Mouse (Mus musculus) layer of hippocampus, adult 2 months (tissue): ENCODE measurements around the gene Rxra. TPM values are rescaled to one million over a fixed set of nuclear protein-coding genes. Genes with fewer than 3 reads are reported as not detected.

Experiments used
- DNase-seq, 2 experiments: peaks; one replicate each; pipeline ENCODE4 v3.0.0; 2022; ENCODE audit warnings: low spot score in 2 of 2
- H3K27ac ChIP-seq: fragments of 200-600 bp; 2 replicates; pipeline ENCODE4 v1.8.1; 2022
- H3K4me3 ChIP-seq: fragments of 200-600 bp; 2 replicates; pipeline ENCODE4 v1.8.1; 2022; ENCODE audit warnings: mild to moderate bottlenecking
- CTCF ChIP-seq: fragments of 200-600 bp; conservative IDR thresholded peaks from 2 replicates; pipeline ENCODE4 v1.8.1; 2022; ENCODE audit warnings: antibody characterized with exemption, mild to moderate bottlenecking, moderate library complexity
- total RNA-seq, 2 experiments: library from RNA; stranded (reverse); gene quantifications; 2 replicates each; pipeline ENCODE4 v1.2.3; 2021

Gene Rxra
- total RNA-seq, 2 experiments from 2014 or later: 26.9 to 29.5 TPM

GRCm38 (mm10) chr2:27755986-27756641 is 79.9 kb downstream of the Rxra start:
- Histone ChIP-seq H3K27ac (no peak overlapping the region; the same call in 1 of the 2 replicates), H3K4me3 (no peak overlapping the region)
- no peak for DNase-seq
- no peak for TF ChIP-seq CTCF

- H3K4me3 ChIP-seq: peak overlapping the region; percentile 28; the same call in 1 of the 2 replicates
- DNase-seq: peak; percentile 92 to 94
- peak overlapping the region; percentile 93 for H3K27ac ChIP-seq
- no peak for TF ChIP-seq CTCF
Observed at GRCm38 (mm10) chr2:27758414-27759301, 82.4 kb downstream of the Rxra start.

GRCm38 (mm10) chr2:27759431-27759830 is 83.2 kb downstream of the Rxra start:
- no peak for DNase-seq
- Histone ChIP-seq H3K27ac (peak overlapping the region; percentile 93; the same call in 1 of the 2 replicates), H3K4me3 (no peak overlapping the region)
- TF ChIP-seq CTCF: no peak

- no peak for TF ChIP-seq CTCF
- DNase-seq: no peak
- Histone ChIP-seq H3K4me3 (no peak overlapping the region), H3K27ac (no peak overlapping the region)
Observed at GRCm38 (mm10) chr2:27761260-27761995, 85.2 kb downstream of the Rxra start.

GRCm38 (mm10) chr2:27761996-27762340 is 85.7 kb downstream of the Rxra start:
- Histone ChIP-seq H3K27ac (no peak overlapping the region), H3K4me3 (no peak overlapping the region)
- DNase-seq: no peak
- no peak for TF ChIP-seq CTCF

GRCm38 (mm10) chr2:27762509-27762908 is 86.3 kb downstream of the Rxra start:
- DNase-seq: no peak
- H3K4me3 ChIP-seq: no peak overlapping the region
- no peak overlapping the region for H3K27ac ChIP-seq
- no peak for TF ChIP-seq CTCF

GRCm38 (mm10) chr2:27762920-27763780 is 86.9 kb downstream of the Rxra start:
- Histone ChIP-seq H3K4me3 (no peak overlapping the region), H3K27ac (no peak overlapping the region)
- TF ChIP-seq CTCF: no peak
- DNase-seq: no peak

GRCm38 (mm10) chr2:27764256-27764936 is 88.2 kb downstream of the Rxra start:
- Histone ChIP-seq H3K4me3 (no peak overlapping the region), H3K27ac (no peak overlapping the region)
- no peak for DNase-seq
- no peak for TF ChIP-seq CTCF

GRCm38 (mm10) chr2:27764937-27765319 is 88.7 kb downstream of the Rxra start:
- peak; percentile 73 to 92 for DNase-seq
- H3K4me3 ChIP-seq: no peak overlapping the region
- peak; percentile 96 for TF ChIP-seq CTCF
- H3K27ac ChIP-seq: no peak overlapping the region

GRCm38 (mm10) chr2:27767773-27768172 is 91.5 kb downstream of the Rxra start:
- no peak for DNase-seq
- no peak for TF ChIP-seq CTCF
- no peak overlapping the region for H3K27ac ChIP-seq
- no peak overlapping the region for H3K4me3 ChIP-seq

- DNase-seq: no peak
- Histone ChIP-seq H3K4me3 (no peak overlapping the region), H3K27ac (no peak overlapping the region)
- no peak for TF ChIP-seq CTCF
Observed at GRCm38 (mm10) chr2:27769701-27770100, 93.5 kb downstream of the Rxra start.

GRCm38 (mm10) chr2:27770205-27770604 is 94.0 kb downstream of the Rxra start:
- peak; percentile 47 to 72 for DNase-seq
- peak; percentile 69 for TF ChIP-seq CTCF
- no peak overlapping the region for H3K4me3 ChIP-seq
- no peak overlapping the region for H3K27ac ChIP-seq
